Mouse (Mus musculus): ENCODE results near the gene Mrpl35.
"Not testable (repeated sequence)": the region's sequence is repeated elsewhere in the genome, so short reads cannot be mapped to it uniquely, and the experiment has no call there.

Gene Mrpl35

GRCm38 (mm10) chr6:71826869-71827268 is at the start of gene Mrpl35:
TSS of gene Mrpl35 (minus strand) at chr6:71826969.
- no peak for DNase-seq (ENCODE audit: low read depth, low spot score)

- DNase-seq (ENCODE audit: low read depth, low spot score) = no peak
These were observed 44.6 kb upstream of the Mrpl35 start for GRCm38 (mm10) chr6:71871396-71871795.

DNA sequence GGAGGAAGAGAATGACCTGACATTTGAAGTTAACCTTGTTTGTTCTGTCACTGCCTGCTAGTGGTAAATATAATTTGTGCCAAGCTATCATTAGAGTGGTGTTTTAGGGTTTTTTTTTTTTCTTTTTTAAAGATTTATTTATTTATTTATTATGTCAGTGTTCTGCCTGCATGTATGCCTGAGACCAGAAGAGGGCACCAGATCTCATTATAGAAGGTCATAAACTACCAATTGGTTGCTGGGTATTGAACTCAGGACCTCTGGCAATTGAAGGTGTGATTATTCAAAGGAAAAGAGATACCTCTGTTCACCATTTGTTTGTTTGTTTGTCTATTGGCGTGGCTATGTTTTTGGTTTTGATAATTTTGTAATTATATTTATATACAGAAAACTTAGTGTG is 42.0 kb upstream of the Mrpl35 start:
- peak; percentile 50 for DNase-seq (ENCODE audit: low read depth, low spot score)

- no peak for DNase-seq (ENCODE audit: low read depth, low spot score)
These were observed 41.0 kb upstream of the Mrpl35 start for GRCm38 (mm10) chr6:71867751-71868150.

GRCm38 (mm10) chr6:71846906-71847305 is 20.1 kb upstream of the Mrpl35 start:
- DNase-seq (ENCODE audit: low read depth, low spot score) = not testable (repeated sequence)

DNA sequence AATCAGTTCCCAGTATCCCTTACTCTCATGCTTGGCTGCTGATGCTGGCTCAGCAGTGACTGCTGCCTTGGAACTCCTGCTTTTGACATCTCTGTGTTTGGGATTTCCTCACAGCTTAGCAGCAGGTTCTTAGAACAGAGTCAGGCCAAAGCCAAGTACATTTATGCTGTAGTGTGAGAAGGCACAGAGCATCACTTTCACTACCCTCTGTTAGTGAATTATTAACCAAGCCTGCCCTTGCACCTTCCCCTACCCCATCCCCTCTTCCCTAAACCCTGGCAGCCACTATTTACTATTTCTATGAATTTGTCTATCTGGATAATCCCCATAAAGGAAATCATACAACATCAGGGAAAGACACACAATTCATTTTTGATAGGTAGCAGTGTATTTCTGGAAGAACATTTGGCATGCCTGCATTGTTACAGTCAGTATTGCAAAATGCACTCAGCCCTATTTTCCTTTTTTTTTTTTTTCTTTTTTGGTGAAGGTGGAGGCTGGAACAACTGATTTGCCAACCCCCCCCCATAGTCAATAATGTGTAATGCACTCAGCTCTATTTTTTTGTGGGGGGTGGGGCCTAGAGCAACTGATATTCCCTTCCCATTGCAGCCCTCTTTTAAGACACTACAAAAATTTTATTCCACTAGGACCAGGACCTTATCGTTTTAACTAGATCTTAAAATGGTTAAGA is 14.0 kb upstream of the Mrpl35 start:
- no peak for DNase-seq (ENCODE audit: low read depth, low spot score)

DNA sequence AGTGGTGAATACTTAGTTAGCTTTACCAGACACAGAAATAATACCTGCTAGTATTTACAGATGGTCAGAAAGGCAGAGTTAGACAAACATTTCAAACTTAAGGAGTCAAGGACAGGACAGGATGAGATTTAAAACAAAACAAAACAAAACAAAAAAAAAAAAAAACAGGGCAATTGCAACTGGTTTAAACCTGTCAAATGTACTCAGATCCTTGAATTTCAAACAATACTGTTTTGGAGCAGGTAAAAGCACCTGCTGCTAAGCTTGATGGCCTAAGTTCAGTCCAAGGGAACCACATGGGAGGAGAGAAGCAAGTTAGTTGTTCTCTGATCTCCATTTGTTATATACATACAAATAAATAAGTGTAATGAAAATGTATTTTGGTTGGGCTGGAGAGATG is 13.0 kb upstream of the Mrpl35 start:
- DNase-seq (ENCODE audit: low read depth, low spot score) = peak; percentile 46

- DNase-seq (ENCODE audit: low read depth, low spot score) = peak; percentile 74
These were observed 10.0 kb upstream of the Mrpl35 start for GRCm38 (mm10) chr6:71836811-71837210.

DNA sequence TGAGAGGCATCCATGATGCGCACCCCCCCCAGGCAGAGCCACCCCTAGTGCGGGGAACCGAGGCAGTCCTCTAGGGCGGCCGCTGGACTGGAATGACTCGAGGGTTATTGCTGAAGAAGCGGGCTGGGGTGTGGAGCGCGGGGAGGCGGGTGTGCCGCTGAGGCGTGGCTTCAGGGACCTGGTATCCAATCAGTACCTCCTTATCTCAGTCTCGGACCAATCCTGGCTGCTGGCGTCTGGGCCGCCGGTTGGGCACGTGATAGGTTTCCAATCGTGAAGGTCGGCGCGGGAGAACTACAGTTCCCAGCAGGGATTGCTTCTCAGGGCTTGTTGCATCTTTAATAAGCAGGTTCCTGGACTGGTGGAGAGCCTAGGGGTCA is 4.8 kb upstream of the Mrpl35 start:
- peak; percentile 99 for DNase-seq (ENCODE audit: low read depth, low spot score)

- peak; percentile 99 for DNase-seq (ENCODE audit: low read depth, low spot score)
These were observed 4.2 kb upstream of the Mrpl35 start, which contains the start of gene Immt for GRCm38 (mm10) chr6:71830690-71831580. TSS of gene Immt (plus strand) at chr6:71831331.

GRCm38 (mm10) chr6:71829768-71830167 is 3.0 kb upstream of the Mrpl35 start:
- no peak for DNase-seq (ENCODE audit: low read depth, low spot score)

GRCm38 (mm10) chr6:71823961-71824360 is 2.8 kb downstream of the Mrpl35 start:
- no peak for DNase-seq (ENCODE audit: low read depth, low spot score)

DNA sequence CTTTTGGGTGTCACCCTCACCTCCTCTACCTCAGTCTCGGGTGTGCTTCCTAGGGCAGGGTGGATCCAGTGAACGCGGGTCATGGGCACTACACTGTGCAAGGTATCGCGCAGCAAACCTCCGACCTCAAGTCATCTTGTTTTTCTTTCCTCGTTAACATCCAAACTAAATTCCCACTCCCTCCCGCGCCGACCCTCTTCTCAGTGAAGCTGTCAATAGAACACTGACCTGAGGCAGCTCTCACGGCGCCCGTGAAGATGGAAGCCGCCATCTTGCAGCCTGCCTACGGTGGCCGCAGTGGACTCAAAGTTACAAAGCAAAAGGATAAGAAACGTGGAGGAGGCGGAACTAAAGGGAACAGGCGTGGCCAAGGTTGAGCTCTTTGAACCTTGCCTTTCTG is 3.3 kb downstream of the Mrpl35 start:
- DNase-seq (ENCODE audit: low read depth, low spot score) = peak; percentile 95

DNA sequence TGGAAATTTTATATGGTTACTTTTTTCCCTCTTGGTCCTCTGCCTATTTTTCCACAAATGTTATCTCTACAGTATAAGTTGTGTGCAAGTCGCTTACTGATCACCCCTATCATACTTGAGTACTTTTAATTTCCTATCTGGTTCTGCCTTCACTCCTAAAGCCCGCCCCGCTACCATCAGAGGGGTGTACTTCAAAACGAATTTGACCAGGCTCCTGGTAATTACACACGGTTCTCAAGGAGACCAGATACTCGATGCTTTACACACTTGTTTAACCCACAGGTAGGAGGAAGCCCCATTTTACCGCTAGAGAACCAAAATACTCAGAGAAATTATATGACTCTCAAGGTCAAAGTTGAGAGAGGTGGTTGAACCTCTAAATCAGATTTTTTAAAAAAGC is 3.7 kb downstream of the Mrpl35 start:
- no peak for DNase-seq (ENCODE audit: low read depth, low spot score)

- no peak for DNase-seq (ENCODE audit: low read depth, low spot score)
These were observed 6.9 kb downstream of the Mrpl35 start for GRCm38 (mm10) chr6:71819764-71820292.

DNA sequence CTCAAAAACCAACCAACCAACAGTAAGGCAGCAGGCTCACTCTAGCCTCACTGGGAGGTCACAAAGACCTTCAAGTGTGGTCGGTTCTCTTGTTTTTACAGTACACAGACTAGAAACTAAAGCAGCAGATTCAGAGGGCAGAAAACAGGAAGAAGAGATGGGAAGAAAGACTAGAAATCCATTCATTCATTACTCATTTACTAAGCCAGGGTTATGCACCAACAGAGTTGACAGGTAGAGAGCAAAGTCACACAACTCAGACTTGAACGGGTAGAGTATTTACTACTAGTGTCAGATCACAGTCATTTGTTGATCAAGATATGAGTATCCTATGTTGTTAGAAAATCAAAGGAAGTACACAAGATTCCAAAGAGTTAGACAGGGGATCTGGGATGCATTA is 13.9 kb downstream of the Mrpl35 start:
- no peak for DNase-seq (ENCODE audit: low read depth, low spot score)

DNA sequence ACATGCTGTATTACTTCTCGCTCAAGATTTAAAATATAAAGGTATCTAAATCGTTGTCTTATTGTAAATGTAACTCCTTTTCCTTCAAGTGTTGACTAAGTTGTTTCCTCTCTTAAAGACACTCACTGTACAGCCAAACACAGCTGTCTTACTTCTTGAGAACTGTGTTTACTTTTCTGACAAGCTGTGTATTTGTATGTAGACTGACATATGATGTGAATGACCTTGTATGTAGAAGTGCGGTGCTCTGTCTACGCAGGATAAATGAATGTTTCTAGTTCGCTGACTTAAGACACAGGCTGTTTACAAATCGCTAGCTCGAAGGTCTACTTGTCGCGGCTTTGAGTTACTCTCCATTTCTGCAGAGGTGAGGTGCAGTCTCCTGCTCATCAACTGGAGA is 16.9 kb downstream of the Mrpl35 start:
- no peak for DNase-seq (ENCODE audit: low read depth, low spot score)

- no peak for DNase-seq (ENCODE audit: low read depth, low spot score)
These were observed 20.1 kb downstream of the Mrpl35 start for GRCm38 (mm10) chr6:71806713-71807112.

- peak; percentile 87 for DNase-seq (ENCODE audit: low read depth, low spot score)
These were observed 22.5 kb downstream of the Mrpl35 start for GRCm38 (mm10) chr6:71804061-71804829.

GRCm38 (mm10) chr6:71803609-71804008 is 23.2 kb downstream of the Mrpl35 start:
- DNase-seq (ENCODE audit: low read depth, low spot score) = no peak

GRCm38 (mm10) chr6:71801714-71802094 is 25.1 kb downstream of the Mrpl35 start:
- DNase-seq (ENCODE audit: low read depth, low spot score) = peak; percentile 33
